Mouse (Mus musculus) small intestine, adult 10 weeks (tissue): ENCODE measurements around the gene Pxdn. TPM values are rescaled to one million over a fixed set of nuclear protein-coding genes. Genes with fewer than 3 reads are reported as not detected.

ENCODE experiments used
- polyA plus RNA-seq: library from polyadenylated mRNA; stranded (reverse); fragments of 350-450 nt; fragmentation: Illumina TruSeq; extraction: RNeasy Lipid Tissue Mini Kit (QIAGEN cat#74804); gene quantifications from one replicate; pipeline ENCODE4 v1.2.3, GENCODE M21; 2014; ENCODE audit warnings: low replicate concordance

Pxdn gene
- polyA plus RNA-seq = 5.8 TPM

GRCm38 (mm10) chr12:29937308-29937707 is at the start of gene Pxdn:
Pxdn (plus strand) TSS chr12:29937608.

Other genes with a start within 250 kb of the Pxdn start
- not detected for gene Tpo, start 195.0 kb downstream of the Pxdn start, polyA plus RNA-seq